Mouse (Mus musculus): Measurements from ENCODE around the gene Rnase2b.

DNA sequence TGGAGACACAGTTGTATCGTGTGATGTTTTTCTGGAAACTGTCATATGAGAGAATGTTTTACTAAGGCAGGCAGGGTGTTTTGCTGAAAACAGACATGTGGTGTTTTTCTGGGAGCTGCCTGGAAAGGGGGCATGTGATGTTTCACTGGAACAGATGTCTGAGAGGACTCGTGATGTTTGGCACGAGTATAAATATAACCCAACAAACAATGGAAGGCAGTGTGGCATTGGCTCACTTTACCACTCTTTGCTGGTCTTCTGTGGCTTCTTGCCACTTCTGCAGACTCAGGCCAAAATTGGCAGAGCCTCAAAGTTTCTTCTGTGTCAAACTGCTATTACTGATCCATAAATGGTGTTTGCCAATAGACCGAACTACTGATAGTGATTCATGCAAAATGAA, 18.8 kb upstream of the Rnase2b start:
- TF ChIP-seq CTCF (IDR thresholded peaks at IDR 0.05; ENCODE audit: low read depth, low read length) (no peak), POLR2A (IDR thresholded peaks at IDR 0.05; ENCODE audit: borderline replicate concordance, low read depth, low read length) (no peak)

Measured in bone marrow macrophage, adult 2 months (primary cell).